Mouse (Mus musculus) kidney, adult 2 months (tissue): ENCODE measurements at regions not wholly inside any gene's neighbourhood (a gene's known extent, or its start where the extent isn't known, plus 50 kb on each side); places are given as distances from the start of the nearest gene placed in this dataset.

ENCODE experiments used
- CTCF ChIP-seq: fragments of 200-500 bp; conservative IDR thresholded peaks from 2 replicates; pipeline ENCODE4 v1.5.1; 2011; ENCODE audit warnings: low read depth, mild to moderate bottlenecking, control low read depth, low read length, moderate library complexity, mixed read lengths; ENCODE audit not compliant: insufficient read depth, insufficient read length
- POLR2A ChIP-seq: fragments of 200-500 bp; IDR thresholded peaks from one replicate; pipeline ENCODE4 v1.6.1; 2011; ENCODE audit warnings: low read depth, low read length, control low read depth

GRCm38 (mm10) chr4:64595014-64595599 lies 528.9 kb upstream of the Pappa start:
- TF ChIP-seq POLR2A: no peak
- TF ChIP-seq CTCF: no peak
